Mouse (Mus musculus) liver, adult 2 months (tissue): ENCODE measurements around the gene Krtap6-5. TPM values are rescaled to one million over a fixed set of nuclear protein-coding genes. Genes with fewer than 3 reads are reported as not detected.
"Not testable (repeated sequence)": the region's sequence is repeated elsewhere in the genome, so short reads cannot be mapped to it uniquely, and the experiment has no call there.

Experiments used
- DNase-seq: peaks from one replicate; pipeline ENCODE4 v3.0.0-alpha.2; 2011; ENCODE audit warnings: low read depth, low spot score; ENCODE audit errors: extremely low read depth
- H3K27ac ChIP-seq: fragments of 200-500 bp; replicated peaks from 2 replicates; pipeline ENCODE4 v1.5.1; 2012; ENCODE audit warnings: low read depth, mild to moderate bottlenecking, control low read depth, inconsistent platforms, low read length; ENCODE audit not compliant: insufficient read depth
- H3K27me3 ChIP-seq: fragments of 200-500 bp; 2 replicates; pipeline ENCODE4 v1.6.1; 2012; ENCODE audit warnings: mild to moderate bottlenecking, moderate library complexity, low read length, inconsistent platforms; ENCODE audit not compliant: control insufficient read depth, insufficient read depth
- H3K36me3 ChIP-seq: fragments of 200-500 bp; 2 replicates; pipeline ENCODE4 v1.6.1; 2012; ENCODE audit warnings: low read length, inconsistent platforms; ENCODE audit not compliant: control insufficient read depth, insufficient read depth
- H3K4me1 ChIP-seq: fragments of 200-500 bp; 2 replicates; pipeline ENCODE4 v1.6.1; 2011; ENCODE audit warnings: low read length; ENCODE audit not compliant: control insufficient read depth, insufficient read depth
- H3K4me3 ChIP-seq: fragments of 200-500 bp; 2 replicates; pipeline ENCODE4 v1.5.1; 2011; ENCODE audit warnings: low read depth, mild to moderate bottlenecking, control low read depth, low read length, moderate library complexity; ENCODE audit not compliant: insufficient read depth
- H3K79me2 ChIP-seq: fragments of 200-500 bp; 2 replicates; pipeline ENCODE4 v1.6.1; 2012; ENCODE audit warnings: inconsistent platforms, mild to moderate bottlenecking, low read length, moderate library complexity; ENCODE audit not compliant: control insufficient read depth, insufficient read depth
- H3K9ac ChIP-seq: fragments of 200-500 bp; 2 replicates; pipeline ENCODE4 v1.6.1; 2012; ENCODE audit warnings: low read depth, mild to moderate bottlenecking, control low read depth, inconsistent platforms, low read length
- CTCF ChIP-seq: fragments of 200-500 bp; IDR thresholded peaks from 2 replicates; pipeline ENCODE4 v1.5.1; 2011; ENCODE audit warnings: low read depth, low read length, control low read depth
- POLR2A ChIP-seq: fragments of 200-500 bp; IDR thresholded peaks from 2 replicates; pipeline ENCODE4 v1.6.1; 2011; ENCODE audit warnings: low read length, control low read depth; ENCODE audit not compliant: insufficient read depth; ENCODE audit errors: extremely low read depth
- WGBS: fragments of 180-500 bp; shearing (Covaris S2); methylation state at CpG from one replicate; pipeline ENCODE4 v1.1.7; 2018; 5-methylcytosine and 5-hydroxymethylcytosine counted together
- polyA plus RNA-seq: library from polyadenylated mRNA; depleted of rRNA; stranded (reverse); fragments of >200 nt; gene quantifications from 2 replicates; pipeline ENCODE4 v1.2.3, GENCODE M21; 2012; rRNA removed
- total RNA-seq: library from RNA; depleted of rRNA; stranded (reverse); fragments of >200 nt; gene quantifications from 2 replicates; pipeline ENCODE4 v1.2.3, GENCODE M21; 2014; rRNA removed

The Krtap6-5 gene
- total RNA-seq (not detected in 2 replicates), polyA plus RNA-seq (not detected in 2 replicates)

DNA sequence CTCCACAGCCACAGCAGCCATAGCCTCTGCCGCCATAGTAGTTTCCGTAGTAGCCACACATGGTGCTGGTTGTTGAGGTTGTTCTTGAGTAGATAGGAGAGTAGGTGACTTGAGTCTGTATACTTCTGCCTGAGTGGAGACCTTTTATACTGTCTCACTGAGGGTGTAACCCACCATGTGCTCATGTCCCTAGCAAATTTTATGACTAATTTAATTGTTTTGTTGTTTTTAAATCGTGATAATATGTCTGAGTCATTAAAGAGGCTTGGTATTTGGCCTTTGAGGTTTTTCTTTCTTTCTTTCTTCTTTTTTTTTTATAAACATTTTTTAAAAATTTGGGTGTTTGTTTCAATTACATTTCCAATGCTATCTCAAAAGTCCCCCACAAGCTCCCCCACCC is at the start of gene Krtap6-5:
Gene Krtap6-5 (minus strand): TSS at position 101 of the 400 bp plus-strand sequence.
- H3K27ac ChIP-seq, result no peak within 1 kb of the TSS
- H3K36me3 ChIP-seq, result no peaks in the 10 kb centered on the region
- DNase-seq, result no peak
- H3K9ac ChIP-seq, result no peak within 1 kb of the TSS
- H3K4me1 ChIP-seq, result no peaks in the 10 kb centered on the region
- H3K4me3 ChIP-seq, result no peak within 1 kb of the TSS
- TF ChIP-seq POLR2A (no peak), CTCF (no peak)
- no peaks in the 10 kb centered on the region for H3K27me3 ChIP-seq
- no peaks in the 10 kb centered on the region for H3K79me2 ChIP-seq
- WGBS, result 79% methylated on average over 3 of the region's 3 CpGs

GRCm38 (mm10) chr16:89071041-89071440 is 23.4 kb upstream of the Krtap6-5 start:
- H3K79me2 ChIP-seq, H3K36me3 ChIP-seq, H3K9ac ChIP-seq, H3K4me3 ChIP-seq, DNase-seq, H3K27ac ChIP-seq, H3K27me3 ChIP-seq, H3K4me1 ChIP-seq: not testable (repeated sequence)
- 64% methylated on average over 2 of the region's 2 CpGs for WGBS

DNA sequence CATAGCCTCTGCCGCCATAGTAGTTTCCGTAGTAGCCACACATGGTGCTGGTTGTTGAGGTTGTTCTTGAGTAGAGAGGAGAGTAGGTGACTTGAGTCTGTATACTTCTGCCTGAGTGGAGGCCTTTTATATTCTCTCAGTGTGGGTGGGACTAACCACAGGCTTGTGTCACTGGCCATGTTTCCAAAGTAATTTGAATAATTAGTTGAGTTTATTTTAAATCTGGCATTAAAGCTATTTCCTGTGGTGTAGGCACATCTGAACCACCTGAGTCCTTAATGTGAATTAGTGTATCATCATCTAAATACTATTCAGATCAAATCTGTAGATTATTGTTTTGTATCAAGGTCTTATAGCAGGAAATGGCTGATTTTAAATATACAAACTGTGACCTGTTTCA is 16.2 kb upstream of the Krtap6-5 start, which contains the start of gene 1110025L11Rik:
Gene 1110025L11Rik (minus strand): TSS at position 101 of the 400 bp plus-strand sequence.
- not testable (repeated sequence) for DNase-seq, H3K79me2 ChIP-seq, H3K4me1 ChIP-seq, H3K9ac ChIP-seq, H3K36me3 ChIP-seq, H3K27me3 ChIP-seq, H3K27ac ChIP-seq, H3K4me3 ChIP-seq
- no CpG with 5 or more reads among the region's 2 CpGs for WGBS

DNA sequence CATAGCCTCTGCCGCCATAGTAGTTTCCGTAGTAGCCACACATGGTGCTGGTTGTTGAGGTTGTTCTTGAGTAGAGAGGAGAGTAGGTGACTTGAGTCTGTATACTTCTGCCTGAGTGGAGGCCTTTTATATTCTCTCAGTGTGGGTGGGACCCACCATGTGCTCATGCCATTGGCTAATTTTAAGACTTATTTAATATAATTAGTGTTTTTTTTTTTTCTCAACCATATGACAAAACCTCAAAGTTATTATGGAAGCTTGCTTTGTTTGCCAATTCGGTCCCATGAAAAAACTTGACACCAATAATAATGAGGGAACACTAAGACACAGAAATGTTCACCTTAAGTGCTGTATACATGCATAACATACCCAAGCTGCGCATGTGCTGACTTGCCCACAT is 6.3 kb downstream of the Krtap6-5 start, which contains the start of gene Gm10228:
Gene Gm10228 (minus strand): TSS at position 101 of the 400 bp plus-strand sequence.
- 79% methylated on average over 2 of the region's 4 CpGs for WGBS
- not testable (repeated sequence) for DNase-seq, H3K36me3 ChIP-seq, H3K4me3 ChIP-seq, H3K9ac ChIP-seq, H3K79me2 ChIP-seq, H3K27me3 ChIP-seq, H3K4me1 ChIP-seq, H3K27ac ChIP-seq

DNA sequence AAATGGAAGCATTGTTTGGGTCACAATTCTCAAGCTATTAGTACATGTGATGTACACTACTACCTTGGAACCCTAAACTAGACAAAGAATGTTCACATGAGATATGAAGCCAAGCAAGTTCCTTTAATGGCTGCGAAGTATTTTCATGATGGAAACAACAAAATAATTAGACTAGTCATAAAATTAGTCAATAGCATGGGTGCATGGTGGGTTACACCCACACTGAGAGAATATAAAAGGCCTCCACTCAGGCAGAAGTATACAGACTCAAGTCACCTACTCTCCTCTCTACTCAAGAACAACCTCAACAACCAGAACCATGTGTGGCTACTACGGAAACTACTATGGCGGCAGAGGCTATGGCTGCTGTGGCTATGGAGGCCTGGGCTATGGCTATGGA is 16.3 kb downstream of the Krtap6-5 start, which contains the start of gene Krtap6-1:
Gene Krtap6-1 (plus strand): TSS at position 301 of the 400 bp plus-strand sequence.
- WGBS, result 87% methylated on average over 3 of the region's 3 CpGs
- H3K36me3 ChIP-seq, H3K79me2 ChIP-seq, H3K27me3 ChIP-seq, H3K9ac ChIP-seq, H3K27ac ChIP-seq, H3K4me1 ChIP-seq, H3K4me3 ChIP-seq, DNase-seq: not testable (repeated sequence)

GRCm38 (mm10) chr16:89014984-89015383 is 32.7 kb downstream of the Krtap6-5 start, which contains the start of gene Gm10229:
Gene Gm10229, plus strand, starts transcription at chr16:89015284.
- not testable (repeated sequence) for H3K4me3 ChIP-seq, H3K36me3 ChIP-seq, H3K9ac ChIP-seq, H3K79me2 ChIP-seq, H3K4me1 ChIP-seq, DNase-seq, H3K27ac ChIP-seq, H3K27me3 ChIP-seq
- 86% methylated on average over 2 of the region's 3 CpGs for WGBS
